In genomic region chr16:49954909-49955308, GRCm38 (mm10) we compare ENCODE assay signal across 30 mouse cellular contexts.
"Had no signal": no experiment of that assay in that cellular context is flagged by ENCODE, and none has a peak within 500 bp of the region (broad histone marks: within the 10 kb centered on the region; RNA-seq: fewer than 3 reads in every experiment).

No protein-coding gene starts in this region.

- H3K36me3 ChIP-seq: limb, embryonic 10.5 days; limb, embryonic 12.5 days; limb, embryonic 13.5 days; limb, embryonic 15.5 days; liver, embryonic 12.5 days; liver, embryonic 13.5 days; liver, embryonic 15.5 days; midbrain, embryonic 10.5 days; midbrain, embryonic 12.5 days; midbrain, embryonic 13.5 days; midbrain, embryonic 15.5 days had no signal

- H3K4me2 ChIP-seq: limb, embryonic 12.5 days; limb, embryonic 13.5 days; limb, embryonic 15.5 days; liver, embryonic 11.5 days; liver, embryonic 12.5 days; liver, embryonic 13.5 days; liver, embryonic 15.5 days; lung, embryonic 14.5 days; midbrain, embryonic 11.5 days; midbrain, embryonic 12.5 days; midbrain, embryonic 13.5 days; midbrain, embryonic 15.5 days had no signal

- H3K27me3 ChIP-seq: limb, embryonic 12.5 days; limb, embryonic 13.5 days; limb, embryonic 15.5 days; liver, embryonic 12.5 days; liver, embryonic 13.5 days; liver, embryonic 15.5 days; megakaryocyte, embryonic 14.5 days; midbrain, embryonic 12.5 days; midbrain, embryonic 13.5 days; midbrain, embryonic 15.5 days had no signal

- H3K9me3 ChIP-seq: limb, embryonic 10.5 days; limb, embryonic 13.5 days; limb, embryonic 15.5 days; liver, embryonic 12.5 days; liver, embryonic 13.5 days; liver, embryonic 15.5 days; midbrain, embryonic 10.5 days; midbrain, embryonic 12.5 days; midbrain, embryonic 13.5 days; midbrain, embryonic 15.5 days had no signal

- ATAC-seq: liver, embryonic 12.5 days; liver, postnatal 0 days; lung, postnatal 0 days; midbrain, embryonic 13.5 days; midbrain, embryonic 15.5 days; midbrain, embryonic 16.5 days had no signal

- H3K4me1 ChIP-seq: limb, embryonic 12.5 days; limb, embryonic 13.5 days; liver, embryonic 15.5 days; midbrain, embryonic 10.5 days; midbrain, embryonic 12.5 days; midbrain, embryonic 13.5 days; midbrain, embryonic 15.5 days had no signal

- DNase-seq: left cerebral cortex, postnatal 4 days; liver; liver, embryonic 13.5 days; liver, postnatal 0 days; lung, adult 18-20 months; lung, embryonic 14.5 days; lung, postnatal 10 days; lung, postnatal 14 days; lung, postnatal 36 days; lung, postnatal 4 days; midbrain, embryonic 14.5 days had no signal

- H3K27ac ChIP-seq: left cerebral cortex, adult 2 months; limb, embryonic 12.5 days; limb, embryonic 13.5 days; limb, embryonic 15.5 days; liver, embryonic 12.5 days; liver, embryonic 13.5 days; liver, embryonic 14.5 days; liver, embryonic 15.5 days; macrophage; midbrain, embryonic 10.5 days; midbrain, embryonic 12.5 days; midbrain, embryonic 13.5 days; midbrain, embryonic 15.5 days had no signal

- H3K9ac ChIP-seq: limb, embryonic 12.5 days; limb, embryonic 13.5 days; limb, embryonic 15.5 days; liver, embryonic 12.5 days; liver, embryonic 13.5 days; liver, embryonic 14.5 days; liver, embryonic 15.5 days; liver, postnatal 0 days; lung, embryonic 14.5 days; midbrain, embryonic 12.5 days; midbrain, embryonic 13.5 days; midbrain, embryonic 15.5 days had no signal

- H3K4me3 ChIP-seq: left cerebral cortex, adult 2 months; limb, embryonic 10.5 days; limb, embryonic 12.5 days; limb, embryonic 13.5 days; limb, embryonic 15.5 days; liver, embryonic 12.5 days; liver, embryonic 13.5 days; liver, embryonic 15.5 days; megakaryocyte, embryonic 14.5 days; midbrain, embryonic 10.5 days; midbrain, embryonic 12.5 days; midbrain, embryonic 13.5 days; midbrain, embryonic 15.5 days; myocyte had no signal
